Mouse (Mus musculus) macrophage (primary cell): Measurements from ENCODE around the gene Bhlhe23. TPM values are rescaled to one million over a fixed set of nuclear protein-coding genes. Genes with fewer than 3 reads are reported as not detected.

Source experiments
- H3K27ac ChIP-seq: fragments of 350-480 bp; formaldehyde crosslinking; 2 replicates; pipeline ENCODE4 v1.9.0; 2021
- H3K36me3 ChIP-seq: fragments of 350-480 bp; formaldehyde crosslinking; 2 replicates; pipeline ENCODE4 v1.9.0; 2021; ENCODE audit errors: inconsistent target
- H3K4me3 ChIP-seq: fragments of 350-480 bp; formaldehyde crosslinking; 2 replicates; pipeline ENCODE4 v1.9.0; 2021; ENCODE audit errors: inconsistent target
- H3K79me2 ChIP-seq: fragments of 350-480 bp; formaldehyde crosslinking; 2 replicates; pipeline ENCODE4 v1.9.0; 2021; ENCODE audit errors: inconsistent target
- WGBS: methylation state at CpG from one replicate; pipeline ENCODE4 v1.1.7; 2026; ENCODE audit warnings: inconsistent platforms; ENCODE audit not compliant: missing documents; 5-methylcytosine and 5-hydroxymethylcytosine counted together
- polyA plus RNA-seq: library from polyadenylated mRNA; stranded (reverse); fragments of 250-400 nt; gene quantifications from 3 replicates; pipeline ENCODE4 v1.2.4, GENCODE M21; 2018; ENCODE audit warnings: inconsistent platforms

Bhlhe23 gene
- polyA plus RNA-seq, 1 experiment from 2014 or later: not detected

GRCm38 (mm10) chr2:180788843-180789242 lies 12.1 kb upstream of the Bhlhe23 start:
- no peak overlapping the region for H3K27ac ChIP-seq
- WGBS: 25% methylated on average over 7 of the region's 7 CpGs
- no peaks in the 10 kb centered on the region for H3K36me3 ChIP-seq
- no peaks in the 10 kb centered on the region for H3K79me2 ChIP-seq
- H3K4me3 ChIP-seq: no peak overlapping the region

- H3K36me3 ChIP-seq: no peaks in the 10 kb centered on the region
- no peak overlapping the region for H3K27ac ChIP-seq
- 8% methylated on average over 2 of the region's 2 CpGs for WGBS
- H3K79me2 ChIP-seq: no peaks in the 10 kb centered on the region
- H3K4me3 ChIP-seq: no peak overlapping the region
Observed at GRCm38 (mm10) chr2:180788386-180788785, 11.7 kb upstream of the Bhlhe23 start.

GRCm38 (mm10) chr2:180787566-180788232 lies 11.0 kb upstream of the Bhlhe23 start:
- H3K79me2 ChIP-seq: no peaks in the 10 kb centered on the region
- 84% methylated on average over 8 of the region's 13 CpGs for WGBS
- H3K4me3 ChIP-seq: no peak overlapping the region
- H3K27ac ChIP-seq: no peak overlapping the region
- no peaks in the 10 kb centered on the region for H3K36me3 ChIP-seq

GRCm38 (mm10) chr2:180786732-180787131 lies 10.0 kb upstream of the Bhlhe23 start:
- Histone ChIP-seq H3K36me3 (no peaks in the 10 kb centered on the region), H3K27ac (no peak overlapping the region), H3K4me3 (no peak overlapping the region), H3K79me2 (no peaks in the 10 kb centered on the region)

GRCm38 (mm10) chr2:180780282-180780681 lies 3.6 kb upstream of the Bhlhe23 start:
- Histone ChIP-seq H3K27ac (no peak overlapping the region), H3K79me2 (no peaks in the 10 kb centered on the region), H3K4me3 (no peak overlapping the region), H3K36me3 (no peaks in the 10 kb centered on the region)
- 6% methylated on average over 2 of the region's 2 CpGs for WGBS

GRCm38 (mm10) chr2:180779226-180780104 lies 2.8 kb upstream of the Bhlhe23 start:
- H3K79me2 ChIP-seq: no peaks in the 10 kb centered on the region
- no peaks in the 10 kb centered on the region for H3K36me3 ChIP-seq
- no peak overlapping the region for H3K4me3 ChIP-seq
- H3K27ac ChIP-seq: no peak overlapping the region
- 31% methylated on average over 12 of the region's 12 CpGs for WGBS

GRCm38 (mm10) chr2:180775641-180776040 lies 1.1 kb downstream of the Bhlhe23 start:
- Histone ChIP-seq H3K4me3 (no peak overlapping the region), H3K27ac (no peak overlapping the region), H3K36me3 (no peaks in the 10 kb centered on the region), H3K79me2 (no peaks in the 10 kb centered on the region)
- WGBS: 11% methylated on average over 15 of the region's 15 CpGs

- no peak overlapping the region for H3K27ac ChIP-seq
- 9% methylated on average over 12 of the region's 12 CpGs for WGBS
- H3K79me2 ChIP-seq: no peaks in the 10 kb centered on the region
- H3K4me3 ChIP-seq: no peak overlapping the region
- no peaks in the 10 kb centered on the region for H3K36me3 ChIP-seq
Observed at GRCm38 (mm10) chr2:180775223-180775622, 1.5 kb downstream of the Bhlhe23 start.

GRCm38 (mm10) chr2:180765713-180766112 lies 11.0 kb downstream of the Bhlhe23 start:
- no peak overlapping the region for H3K27ac ChIP-seq
- H3K79me2 ChIP-seq: no peaks in the 10 kb centered on the region
- no peak overlapping the region for H3K4me3 ChIP-seq
- no peaks in the 10 kb centered on the region for H3K36me3 ChIP-seq
- WGBS: 75% methylated on average over 7 of the region's 7 CpGs

- no peak overlapping the region for H3K4me3 ChIP-seq
- 88% methylated on average over 9 of the region's 11 CpGs for WGBS
Observed at GRCm38 (mm10) chr2:180764986-180765385, 11.7 kb downstream of the Bhlhe23 start.

GRCm38 (mm10) chr2:180758513-180759263 lies 18.0 kb downstream of the Bhlhe23 start:
- no peaks in the 10 kb centered on the region for H3K79me2 ChIP-seq
- H3K4me3 ChIP-seq: no peak overlapping the region
- 65% methylated on average over 15 of the region's 15 CpGs for WGBS
- no peak overlapping the region for H3K27ac ChIP-seq
- no peaks in the 10 kb centered on the region for H3K36me3 ChIP-seq

More at GRCm38 (mm10) chr2:180764986-180765385, 11.7 kb downstream of the Bhlhe23 start:
- H3K27ac ChIP-seq: no peak overlapping the region
- H3K79me2 ChIP-seq: no peaks in the 10 kb centered on the region
- H3K36me3 ChIP-seq: no peaks in the 10 kb centered on the region

GRCm38 (mm10) chr2:180756786-180757185 lies 19.9 kb downstream of the Bhlhe23 start:
- H3K36me3 ChIP-seq: no peaks in the 10 kb centered on the region
- 49% methylated on average over 2 of the region's 2 CpGs for WGBS
- H3K27ac ChIP-seq: no peak overlapping the region
- no peak overlapping the region for H3K4me3 ChIP-seq
- H3K79me2 ChIP-seq: no peaks in the 10 kb centered on the region

GRCm38 (mm10) chr2:180755896-180756295 lies 20.8 kb downstream of the Bhlhe23 start:
- no peak overlapping the region for H3K27ac ChIP-seq
- H3K79me2 ChIP-seq: no peaks in the 10 kb centered on the region
- H3K36me3 ChIP-seq: no peaks in the 10 kb centered on the region
- H3K4me3 ChIP-seq: no peak overlapping the region
- WGBS: 5% methylated on average over 8 of the region's 8 CpGs

- H3K36me3 ChIP-seq: no peaks in the 10 kb centered on the region
- no peak overlapping the region for H3K4me3 ChIP-seq
- no peak overlapping the region for H3K27ac ChIP-seq
- 87% methylated on average over 5 of the region's 5 CpGs for WGBS
- no peaks in the 10 kb centered on the region for H3K79me2 ChIP-seq
Observed at GRCm38 (mm10) chr2:180754976-180755688, 21.6 kb downstream of the Bhlhe23 start.
